Mouse (Mus musculus): ENCODE data around the gene 4933417A18Rik. TPM values are rescaled to one million over a fixed set of nuclear protein-coding genes. Genes with fewer than 3 reads are reported as not detected.

Gene 4933417A18Rik
- polyA plus RNA-seq, 1 experiment from 2014 or later, result not detected

DNA sequence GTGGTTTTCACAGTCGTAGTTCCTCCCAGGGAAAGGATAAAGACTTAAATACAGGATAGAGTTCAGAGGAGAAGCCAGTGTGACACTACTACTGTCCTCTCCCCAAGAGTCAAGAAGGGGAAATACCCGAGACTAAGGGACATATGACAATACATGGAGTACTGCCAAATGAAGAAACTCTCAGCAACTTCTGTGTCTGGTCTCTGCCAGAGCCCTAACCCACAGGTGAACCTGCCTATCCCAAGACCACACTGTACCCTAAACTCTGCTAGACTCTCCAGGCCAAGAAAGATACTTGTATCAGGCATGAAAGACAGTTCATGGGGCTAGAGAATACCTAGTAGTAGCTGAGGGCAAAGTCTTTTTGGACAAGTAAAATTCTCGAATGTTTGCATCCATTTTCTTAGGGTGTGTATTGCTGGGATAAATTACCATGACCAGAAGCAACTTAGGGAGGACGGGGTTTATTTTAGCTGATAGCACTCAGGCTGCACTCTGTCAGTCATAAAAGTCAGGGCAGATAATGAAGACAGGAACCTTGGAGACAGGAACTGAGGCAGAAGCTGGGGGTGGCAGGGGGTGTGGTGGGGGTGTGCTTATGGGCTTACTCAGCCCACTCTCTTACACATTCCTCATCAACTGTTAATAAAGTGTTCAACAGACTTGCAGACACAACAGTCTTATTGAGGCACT is 67.5 kb downstream of the 4933417A18Rik start:
- H3K4me1 ChIP-seq (ENCODE audit: control insufficient read depth, insufficient read depth, low read depth, low read length), result peaks cover 15% of the 10 kb centered on the region
- no peak for ATAC-seq
- H3K4me3 ChIP-seq (ENCODE audit: low read length), result no peak overlapping the region
- H3K4me2 ChIP-seq (ENCODE audit: low read length), result no peak overlapping the region
- no peak overlapping the region for H3K9ac ChIP-seq (ENCODE audit: low read depth, low read length)
- H3K9me3 ChIP-seq (ENCODE audit: control insufficient read depth, low read length), result no peaks in the 10 kb centered on the region
- 70% methylated on average over 4 of the region's 4 CpGs for WGBS
- H3K27me3 ChIP-seq (replicated peaks; ENCODE audit: control insufficient read depth, insufficient read depth, low read length), result no peaks in the 10 kb centered on the region
- H3K36me3 ChIP-seq (ENCODE audit: control insufficient read depth, insufficient read depth, low read length), result peaks cover 7% of the 10 kb centered on the region
- H3K27ac ChIP-seq (ENCODE audit: low read depth, low read length), result no peak overlapping the region

DNA sequence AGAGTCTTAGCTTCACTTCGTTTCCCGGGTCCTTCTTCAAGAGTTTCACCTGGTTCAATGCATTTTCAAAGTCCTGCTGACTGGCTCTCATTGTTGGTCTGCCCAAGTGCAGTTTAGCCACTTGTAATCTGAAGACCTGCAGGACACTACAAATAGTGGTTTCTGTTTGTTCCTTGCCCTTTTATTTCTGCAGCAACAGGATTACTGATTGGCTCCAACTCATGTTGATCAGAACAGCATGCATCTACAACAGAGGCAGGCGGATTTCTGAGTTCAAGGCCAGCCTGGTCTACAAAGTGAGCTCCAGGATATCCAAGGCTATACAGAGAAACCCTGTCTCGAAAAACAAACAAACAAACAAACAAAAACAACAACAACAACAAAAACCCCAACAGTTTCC is 68.9 kb downstream of the 4933417A18Rik start:
- WGBS, result 71% methylated on average over 4 of the region's 4 CpGs
- peak overlapping the region; percentile 80 for H3K9ac ChIP-seq (ENCODE audit: low read depth, low read length)
- H3K36me3 ChIP-seq (ENCODE audit: control insufficient read depth, insufficient read depth, low read length), result peaks cover 3% of the 10 kb centered on the region; the same call in 1 of the 2 replicates
- H3K27me3 ChIP-seq (replicated peaks; ENCODE audit: control insufficient read depth, insufficient read depth, low read length), result no peaks in the 10 kb centered on the region
- no peak overlapping the region for H3K27ac ChIP-seq (ENCODE audit: low read depth, low read length)
- peaks cover 15% of the 10 kb centered on the region for H3K4me1 ChIP-seq (ENCODE audit: control insufficient read depth, insufficient read depth, low read depth, low read length)
- H3K4me2 ChIP-seq (ENCODE audit: low read length), result peak overlapping the region; percentile 84
- H3K4me3 ChIP-seq (ENCODE audit: low read length), result peak overlapping the region; percentile 64
- no peak for ATAC-seq
- no peaks in the 10 kb centered on the region for H3K9me3 ChIP-seq (ENCODE audit: control insufficient read depth, low read length)

DNA sequence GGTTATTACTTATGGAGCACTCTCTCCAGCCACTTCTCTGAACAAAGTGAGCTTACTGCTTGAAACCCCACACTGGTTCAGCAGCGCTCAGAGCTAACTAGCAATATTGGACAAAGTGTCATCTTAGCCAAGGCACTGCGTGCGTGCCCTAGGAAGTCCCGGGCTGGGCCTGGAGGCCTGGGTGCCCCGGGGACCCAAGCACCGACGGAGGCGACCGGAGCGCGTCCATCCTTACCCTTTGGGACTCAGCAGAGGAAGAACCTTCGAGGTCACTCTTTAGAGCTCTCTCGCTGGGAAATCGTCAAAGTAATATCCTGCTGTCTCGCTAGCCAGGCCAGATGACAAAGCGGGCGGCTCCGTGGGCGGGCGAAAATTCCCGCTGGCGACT is 69.4 kb downstream of the 4933417A18Rik start:
- Histone ChIP-seq H3K9me3 (ENCODE audit: control insufficient read depth, low read length) (peaks cover 3% of the 10 kb centered on the region; the same call in 1 of the 2 replicates), H3K4me1 (ENCODE audit: control insufficient read depth, insufficient read depth, low read depth, low read length) (peaks cover 15% of the 10 kb centered on the region), H3K4me2 (ENCODE audit: low read length) (peak overlapping the region; percentile 84), H3K27ac (ENCODE audit: low read depth, low read length) (peak overlapping the region; percentile 87), H3K36me3 (ENCODE audit: control insufficient read depth, insufficient read depth, low read length) (0 out of 2 replicates have a peak, but pooled peaks cover 3% of the 10 kb centered on the region), H3K9ac (ENCODE audit: low read depth, low read length) (peak overlapping the region; percentile 80), H3K27me3 (replicated peaks; ENCODE audit: control insufficient read depth, insufficient read depth, low read length) (no peaks in the 10 kb centered on the region), H3K4me3 (ENCODE audit: low read length) (peak overlapping the region; percentile 64)
- ATAC-seq, result peak; percentile 44
- WGBS, result under 1% methylated on average over 22 of the region's 22 CpGs

DNA sequence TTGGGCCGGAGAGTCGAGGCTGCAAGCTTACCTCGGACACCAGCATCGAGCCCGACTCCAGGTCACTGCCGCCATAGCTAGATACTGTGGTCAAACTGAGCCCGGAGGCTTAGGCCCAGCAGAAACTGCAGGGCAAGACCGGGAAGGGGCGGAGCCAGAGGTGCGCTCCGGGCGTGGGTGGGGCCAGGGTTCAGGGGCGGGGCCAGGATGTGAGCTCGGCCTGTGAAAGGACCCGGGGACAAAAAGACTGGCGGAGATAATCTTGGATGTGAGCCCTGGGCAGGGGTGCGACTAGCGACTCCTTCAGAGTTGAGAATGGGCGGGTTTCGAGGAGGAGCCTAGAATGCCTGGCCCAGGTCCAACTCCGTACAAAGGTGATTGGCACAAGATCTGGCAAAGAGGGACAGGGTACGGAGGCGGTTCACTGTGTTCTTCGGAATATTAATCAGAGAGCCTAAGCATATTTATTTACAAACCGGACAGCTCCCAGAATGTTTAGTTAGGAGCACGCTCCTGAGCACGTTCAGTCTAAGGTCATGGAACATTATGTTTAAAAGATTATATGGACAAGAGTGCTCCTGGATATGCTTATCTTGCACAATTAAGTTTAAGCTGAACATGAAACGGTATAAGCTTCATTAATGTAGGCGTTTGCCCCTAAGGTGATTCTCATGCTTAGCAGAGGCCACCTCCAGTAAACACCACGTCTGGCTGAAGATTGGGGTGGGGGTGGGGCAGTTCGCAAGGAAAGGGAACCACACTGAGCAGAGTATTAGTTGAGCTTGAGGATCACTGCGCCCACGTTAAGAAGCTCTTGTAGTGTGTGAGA is 70.0 kb downstream of the 4933417A18Rik start:
- WGBS, result 1% methylated on average over 33 of the region's 33 CpGs
- H3K4me1 ChIP-seq (ENCODE audit: control insufficient read depth, insufficient read depth, low read depth, low read length), result peaks cover 15% of the 10 kb centered on the region
- H3K4me3 ChIP-seq (ENCODE audit: low read length), result peak overlapping the region; percentile 64
- H3K36me3 ChIP-seq (ENCODE audit: control insufficient read depth, insufficient read depth, low read length), result 0 out of 2 replicates have a peak, but pooled peaks cover 3% of the 10 kb centered on the region
- H3K27ac ChIP-seq (ENCODE audit: low read depth, low read length), result peak overlapping the region; percentile 87
- no peaks in the 10 kb centered on the region for H3K27me3 ChIP-seq (replicated peaks; ENCODE audit: control insufficient read depth, insufficient read depth, low read length)
- peak overlapping the region; percentile 80 for H3K9ac ChIP-seq (ENCODE audit: low read depth, low read length)
- H3K9me3 ChIP-seq (ENCODE audit: control insufficient read depth, low read length), result peaks cover 3% of the 10 kb centered on the region; the same call in 1 of the 2 replicates
- ATAC-seq, result peak; percentile 97
- peak overlapping the region; percentile 84 for H3K4me2 ChIP-seq (ENCODE audit: low read length)

GRCm38 (mm10) chr13:34995925-34996324 is 71.7 kb downstream of the 4933417A18Rik start:
- H3K27ac ChIP-seq (ENCODE audit: low read depth, low read length), result no peak overlapping the region
- H3K9me3 ChIP-seq (ENCODE audit: control insufficient read depth, low read length), result peaks cover 3% of the 10 kb centered on the region; the same call in 1 of the 2 replicates
- no peak overlapping the region for H3K9ac ChIP-seq (ENCODE audit: low read depth, low read length)
- H3K4me2 ChIP-seq (ENCODE audit: low read length), result no peak overlapping the region
- no peak overlapping the region for H3K4me3 ChIP-seq (ENCODE audit: low read length)
- 76% methylated on average over 2 of the region's 2 CpGs for WGBS
- H3K27me3 ChIP-seq (replicated peaks; ENCODE audit: control insufficient read depth, insufficient read depth, low read length), result no peaks in the 10 kb centered on the region
- ATAC-seq, result no peak
- peaks cover 15% of the 10 kb centered on the region for H3K4me1 ChIP-seq (ENCODE audit: control insufficient read depth, insufficient read depth, low read depth, low read length)
- no peaks in the 10 kb centered on the region for H3K36me3 ChIP-seq (ENCODE audit: control insufficient read depth, insufficient read depth, low read length)

Other genes with a start within 250 kb of the 4933417A18Rik start
- not detected in 2 replicates for gene Fam50b, start 189.6 kb upstream of the 4933417A18Rik start, polyA plus RNA-seq (2015; fragmentation: Nextera tagmentation; extraction: Ambion mirVana)
- gene Prpf4b, start 49.1 kb upstream of the 4933417A18Rik start, polyA plus RNA-seq (2015; fragmentation: Nextera tagmentation; extraction: Ambion mirVana), result 51.4 and 54.6 TPM in 2 replicates
- gene Fam217a, start 99 bp upstream of the 4933417A18Rik start, polyA plus RNA-seq (2015; fragmentation: Nextera tagmentation; extraction: Ambion mirVana), result 1.1 and 1.5 TPM in 2 replicates
- 0.62 and 1.6 TPM in 2 replicates for gene Eci3, start 39.4 kb downstream of the 4933417A18Rik start, polyA plus RNA-seq (2015; fragmentation: Nextera tagmentation; extraction: Ambion mirVana)
- 111 and 121 TPM in 2 replicates for gene Eci2, start 102.7 kb downstream of the 4933417A18Rik start, polyA plus RNA-seq (2015; fragmentation: Nextera tagmentation; extraction: Ambion mirVana)

Data from hindbrain, embryonic 16.5 days (tissue).